Comparison of ENCODE assay signal across 8 mouse cellular contexts in genomic region chr10:80032799-80033480, GRCm38 (mm10). TPM values are rescaled to one million over a fixed set of nuclear protein-coding genes. Genes with fewer than 3 reads are reported as not detected.
DNase-seq lines count a peak whose midpoint lies in the region; ATAC-seq and TF ChIP-seq lines count a peak whose summit lies in the region.

No protein-coding gene starts in this region.

- no peak for DNase-seq in hindbrain, postnatal 0 days (ENCODE audit: low spot score)
- DNase-seq in MN1 (ENCODE audit: low spot score): peak; percentile 86
- no peak for DNase-seq in heart, embryonic 10.5 days (ENCODE audit: low spot score)
- DNase-seq in kidney, postnatal 4 days: peak; percentile 57 to 73
- DNase-seq in retina, embryonic 14.5 days (ENCODE audit: low spot score): no peak
- DNase-seq in frontal cortex, postnatal 14 days (ENCODE audit: low spot score in 2 of 2): no peak

- H3K9me3 ChIP-seq in hindbrain, embryonic 12.5 days (replicated peaks): no peaks in the 10 kb centered on the region
- no peaks in the 10 kb centered on the region for H3K9me3 ChIP-seq in hindbrain, postnatal 0 days (ENCODE audit: low read length)
- H3K9me3 ChIP-seq in heart, embryonic 10.5 days: no peaks in the 10 kb centered on the region

- TF ChIP-seq CTCF in hindbrain, postnatal 0 days (IDR thresholded peaks at IDR 0.05; ENCODE audit: low read depth): no peak

- H3K27ac ChIP-seq in hindbrain, embryonic 12.5 days: peak overlapping the region; percentile 23; the same call in 1 of the 2 replicates
- no peak overlapping the region for H3K27ac ChIP-seq in hindbrain, postnatal 0 days
- H3K27ac ChIP-seq in heart, embryonic 10.5 days: peak overlapping the region; percentile 78

- no peak overlapping the region for H3ac ChIP-seq in myocyte (ENCODE audit: control insufficient read depth, insufficient read length)

- ATAC-seq in hindbrain, embryonic 12.5 days (ENCODE audit: low FRiP score): no peak
- no peak for ATAC-seq in hindbrain, postnatal 0 days

- peaks cover 4% of the 10 kb centered on the region for H3K79me2 ChIP-seq in myocyte (ENCODE audit: control insufficient read depth, insufficient read depth)

- no peak overlapping the region for H3K4me3 ChIP-seq in hindbrain, embryonic 12.5 days
- H3K4me3 ChIP-seq in hindbrain, postnatal 0 days (ENCODE audit: low read length): no peak overlapping the region
- peak overlapping the region; percentile 20; the same call in 1 of the 2 replicates for H3K4me3 ChIP-seq in heart, embryonic 10.5 days
- no peak overlapping the region for H3K4me3 ChIP-seq in myocyte

- H3K4me2 ChIP-seq in hindbrain, embryonic 12.5 days (replicated peaks): no peak overlapping the region
- no peak overlapping the region for H3K4me2 ChIP-seq in hindbrain, postnatal 0 days (ENCODE audit: low read depth, low read length)
- H3K4me2 ChIP-seq in myocyte (ENCODE audit: low read depth): peak overlapping the region; percentile 75

- H3K36me3 ChIP-seq in hindbrain, embryonic 12.5 days: peaks cover 34% of the 10 kb centered on the region
- H3K36me3 ChIP-seq in hindbrain, postnatal 0 days (ENCODE audit: insufficient read depth, low read length): peaks cover 29% of the 10 kb centered on the region
- peaks cover 64% of the 10 kb centered on the region for H3K36me3 ChIP-seq in heart, embryonic 10.5 days
- no peaks in the 10 kb centered on the region for H3K36me3 ChIP-seq in myocyte (ENCODE audit: control insufficient read depth, insufficient read depth)

- H3K27me3 ChIP-seq in hindbrain, embryonic 12.5 days: no peaks in the 10 kb centered on the region
- H3K27me3 ChIP-seq in hindbrain, postnatal 0 days (ENCODE audit: insufficient read depth, low read length): no peaks in the 10 kb centered on the region
- H3K27me3 ChIP-seq in heart, embryonic 10.5 days (ENCODE audit: insufficient read depth, poor library complexity, severe bottlenecking): no peaks in the 10 kb centered on the region
- H3K27me3 ChIP-seq in myocyte (ENCODE audit: control insufficient read depth, insufficient read depth, insufficient read length): no peaks in the 10 kb centered on the region

- no peak for TF ChIP-seq POLR2A in myocyte (IDR thresholded peaks at IDR 0.05; ENCODE audit: insufficient read length, low read depth)

- H3K9ac ChIP-seq in hindbrain, embryonic 12.5 days: no peak overlapping the region
- H3K9ac ChIP-seq in hindbrain, postnatal 0 days (replicated peaks; ENCODE audit: low read length): no peak overlapping the region; the same call in 1 of the 2 replicates

- H3K4me1 ChIP-seq in hindbrain, embryonic 12.5 days: peaks cover 7% of the 10 kb centered on the region
- no peaks in the 10 kb centered on the region for H3K4me1 ChIP-seq in hindbrain, postnatal 0 days (ENCODE audit: insufficient read depth, low read length)
- H3K4me1 ChIP-seq in heart, embryonic 10.5 days: peaks cover 53% of the 10 kb centered on the region

- 81% methylated on average over 5 of the region's 5 CpGs for WGBS in hindbrain, embryonic 12.5 days
- WGBS in hindbrain, postnatal 0 days: 51% methylated on average over 5 of the region's 5 CpGs
- WGBS in heart, embryonic 10.5 days: 27% methylated on average over 5 of the region's 5 CpGs

TF ChIP-seq in myocyte, 11 proteins besides CTCF, POLR2A, EP300 and RAD21:
- TF ChIP-seq REST (IDR thresholded peaks at IDR 0.05; ENCODE audit: insufficient read depth, insufficient read length) (no peak), CEBPB (IDR thresholded peaks at IDR 0.05; ENCODE audit: insufficient read depth, poor library complexity, severe bottlenecking) (no peak), POLR2AphosphoS2 (IDR thresholded peaks at IDR 0.05; ENCODE audit: insufficient read length, low read depth) (peak; percentile 46)
TF ChIP-seq in myocyte: peak in this region for 1.

RNA-seq across cellular contexts. Expression of gene Polr2e, which starts 6.7 kb away (rescaled TPM):
- 163 and 171 TPM in 2 replicates for polyA plus RNA-seq in hindbrain, embryonic 12.5 days (2016; fragmentation: Nextera tagmentation; extraction: Ambion mirVana)
- 93.3 and 100 TPM in 2 replicates for total RNA-seq in hindbrain, postnatal 0 days (2014; rRNA removed)
- polyA plus RNA-seq in hindbrain, postnatal 0 days (2015; fragmentation: Nextera tagmentation; extraction: Ambion mirVana): 143 TPM in 2 replicates
- 181 and 233 TPM in 2 replicates for polyA plus RNA-seq in heart, embryonic 10.5 days (2016; fragmentation: Nextera tagmentation; extraction: Ambion mirVana)
- 209 TPM for polyA plus RNA-seq in myocyte (2012; fragmentation: generic; extraction: Trizol)

RNA-seq across cellular contexts. Expression of gene Gpx4, which starts 14.0 kb away (rescaled TPM):
- polyA plus RNA-seq in hindbrain, embryonic 12.5 days (2016; fragmentation: Nextera tagmentation; extraction: Ambion mirVana): 449 and 484 TPM in 2 replicates
- 373 and 379 TPM in 2 replicates for total RNA-seq in hindbrain, postnatal 0 days (2014; rRNA removed)
- 757 and 762 TPM in 2 replicates for polyA plus RNA-seq in hindbrain, postnatal 0 days (2015; fragmentation: Nextera tagmentation; extraction: Ambion mirVana)
- polyA plus RNA-seq in heart, embryonic 10.5 days (2016; fragmentation: Nextera tagmentation; extraction: Ambion mirVana): 767 and 797 TPM in 2 replicates
- polyA plus RNA-seq in myocyte (2012; fragmentation: generic; extraction: Trizol): 1,278 TPM

RNA-seq across cellular contexts. Expression of gene Arhgap45, which starts 16.5 kb away (rescaled TPM):
- 8.7 and 8.9 TPM in 2 replicates for polyA plus RNA-seq in hindbrain, embryonic 12.5 days (2016; fragmentation: Nextera tagmentation; extraction: Ambion mirVana)
- total RNA-seq in hindbrain, postnatal 0 days (2014; rRNA removed): 2.9 and 3.3 TPM in 2 replicates
- 1.7 and 1.8 TPM in 2 replicates for polyA plus RNA-seq in hindbrain, postnatal 0 days (2015; fragmentation: Nextera tagmentation; extraction: Ambion mirVana)
- 12.0 and 16.7 TPM in 2 replicates for polyA plus RNA-seq in heart, embryonic 10.5 days (2016; fragmentation: Nextera tagmentation; extraction: Ambion mirVana)
- polyA plus RNA-seq in myocyte (2012; fragmentation: generic; extraction: Trizol): 0.53 TPM

RNA-seq across cellular contexts. Expression of gene Abca7, which starts 36.6 kb away (rescaled TPM):
- 6.9 and 7.7 TPM in 2 replicates for polyA plus RNA-seq in hindbrain, embryonic 12.5 days (2016; fragmentation: Nextera tagmentation; extraction: Ambion mirVana)
- total RNA-seq in hindbrain, postnatal 0 days (2014; rRNA removed): 11.6 and 19.1 TPM in 2 replicates
- polyA plus RNA-seq in hindbrain, postnatal 0 days (2015; fragmentation: Nextera tagmentation; extraction: Ambion mirVana): 2.3 and 2.4 TPM in 2 replicates
- 2.8 and 4.1 TPM in 2 replicates for polyA plus RNA-seq in heart, embryonic 10.5 days (2016; fragmentation: Nextera tagmentation; extraction: Ambion mirVana)
- 15.6 TPM for polyA plus RNA-seq in myocyte (2012; fragmentation: generic; extraction: Trizol)

RNA-seq across cellular contexts. Expression of gene Cnn2, which starts 44.6 kb away (rescaled TPM):
- 178 and 204 TPM in 2 replicates for polyA plus RNA-seq in hindbrain, embryonic 12.5 days (2016; fragmentation: Nextera tagmentation; extraction: Ambion mirVana)
- total RNA-seq in hindbrain, postnatal 0 days (2014; rRNA removed): 17.2 and 17.9 TPM in 2 replicates
- polyA plus RNA-seq in hindbrain, postnatal 0 days (2015; fragmentation: Nextera tagmentation; extraction: Ambion mirVana): 15.0 and 16.4 TPM in 2 replicates
- polyA plus RNA-seq in heart, embryonic 10.5 days (2016; fragmentation: Nextera tagmentation; extraction: Ambion mirVana): 408 and 456 TPM in 2 replicates
- 109 TPM for polyA plus RNA-seq in myocyte (2012; fragmentation: generic; extraction: Trizol)

Comparison
In these comparisons a context has a peak if more than half of its experiments do, and no peak if none do; other contexts are left out.
1. DNase-seq: peak in MN1 (single experiment) and kidney, postnatal 4 days (2 of 2); none in hindbrain, postnatal 0 days (single experiment), heart, embryonic 10.5 days (single experiment), retina, embryonic 14.5 days (single experiment) and frontal cortex, postnatal 14 days (0 of 2).